Mouse (Mus musculus) thymus, postnatal 25 days (tissue): ENCODE results near the gene Agap1.

Experiments
- DNase-seq: peaks from one replicate; pipeline ENCODE4 v3.0.0; 2022

Agap1 gene

GRCm38 (mm10) chr1:89621952-89622351 is 167.3 kb downstream of the Agap1 start:
- DNase-seq: no peak

GRCm38 (mm10) chr1:89622801-89623200 is 168.2 kb downstream of the Agap1 start:
- no peak for DNase-seq

GRCm38 (mm10) chr1:89625312-89625711 is 170.7 kb downstream of the Agap1 start:
- no peak for DNase-seq

GRCm38 (mm10) chr1:89625967-89626366 is 171.4 kb downstream of the Agap1 start:
- no peak for DNase-seq

GRCm38 (mm10) chr1:89626940-89627339 is 172.3 kb downstream of the Agap1 start:
- no peak for DNase-seq

- DNase-seq: no peak
Measured at GRCm38 (mm10) chr1:89627650-89628049, 173.0 kb downstream of the Agap1 start.

- no peak for DNase-seq
Measured at GRCm38 (mm10) chr1:89630836-89631235, 176.2 kb downstream of the Agap1 start.

- peak; percentile 21 for DNase-seq
Measured at GRCm38 (mm10) chr1:89631747-89632146, 177.1 kb downstream of the Agap1 start.

GRCm38 (mm10) chr1:89634055-89634454 is 179.4 kb downstream of the Agap1 start:
- no peak for DNase-seq

- DNase-seq: no peak
Measured at GRCm38 (mm10) chr1:89635131-89635530, 180.5 kb downstream of the Agap1 start.

GRCm38 (mm10) chr1:89637670-89638069 is 183.1 kb downstream of the Agap1 start:
- DNase-seq: no peak

GRCm38 (mm10) chr1:89643445-89644100 is 189.0 kb downstream of the Agap1 start:
- DNase-seq: peak; percentile 56

GRCm38 (mm10) chr1:89644120-89644519 is 189.5 kb downstream of the Agap1 start:
- peak; percentile 52 for DNase-seq

GRCm38 (mm10) chr1:89646326-89647018 is 191.9 kb downstream of the Agap1 start:
- peak; percentile 79 for DNase-seq

GRCm38 (mm10) chr1:89647505-89647904 is 192.9 kb downstream of the Agap1 start:
- no peak for DNase-seq

GRCm38 (mm10) chr1:89650557-89650956 is 196.0 kb downstream of the Agap1 start:
- no peak for DNase-seq

- no peak for DNase-seq
Measured at GRCm38 (mm10) chr1:89656167-89656566, 201.6 kb downstream of the Agap1 start.

GRCm38 (mm10) chr1:89656643-89657321 is 202.2 kb downstream of the Agap1 start:
- DNase-seq: no peak

- no peak for DNase-seq
Measured at GRCm38 (mm10) chr1:89660804-89661203, 206.2 kb downstream of the Agap1 start.

- no peak for DNase-seq
Measured at GRCm38 (mm10) chr1:89666154-89666553, 211.5 kb downstream of the Agap1 start.

GRCm38 (mm10) chr1:89667387-89667786 is 212.8 kb downstream of the Agap1 start:
- no peak for DNase-seq

- no peak for DNase-seq
Measured at GRCm38 (mm10) chr1:89668635-89669034, 214.0 kb downstream of the Agap1 start.

- no peak for DNase-seq
Measured at GRCm38 (mm10) chr1:89671110-89671787, 216.6 kb downstream of the Agap1 start.
